Mouse (Mus musculus) frontal cortex, adult (tissue): ENCODE results near the gene Rnf6.
"Not testable (repeated sequence)": the region's sequence is repeated elsewhere in the genome, so short reads cannot be mapped to it uniquely, and the experiment has no call there.

Experiments used
- ATAC-seq: cut with Nextera tagmentation; 2 replicates; pipeline ENCODE4 v1.9.2; 2017; ENCODE audit warnings: mild to moderate bottlenecking, moderate library complexity, mixed read lengths; ENCODE audit not compliant: low TSS enrichment

Rnf6 gene

DNA sequence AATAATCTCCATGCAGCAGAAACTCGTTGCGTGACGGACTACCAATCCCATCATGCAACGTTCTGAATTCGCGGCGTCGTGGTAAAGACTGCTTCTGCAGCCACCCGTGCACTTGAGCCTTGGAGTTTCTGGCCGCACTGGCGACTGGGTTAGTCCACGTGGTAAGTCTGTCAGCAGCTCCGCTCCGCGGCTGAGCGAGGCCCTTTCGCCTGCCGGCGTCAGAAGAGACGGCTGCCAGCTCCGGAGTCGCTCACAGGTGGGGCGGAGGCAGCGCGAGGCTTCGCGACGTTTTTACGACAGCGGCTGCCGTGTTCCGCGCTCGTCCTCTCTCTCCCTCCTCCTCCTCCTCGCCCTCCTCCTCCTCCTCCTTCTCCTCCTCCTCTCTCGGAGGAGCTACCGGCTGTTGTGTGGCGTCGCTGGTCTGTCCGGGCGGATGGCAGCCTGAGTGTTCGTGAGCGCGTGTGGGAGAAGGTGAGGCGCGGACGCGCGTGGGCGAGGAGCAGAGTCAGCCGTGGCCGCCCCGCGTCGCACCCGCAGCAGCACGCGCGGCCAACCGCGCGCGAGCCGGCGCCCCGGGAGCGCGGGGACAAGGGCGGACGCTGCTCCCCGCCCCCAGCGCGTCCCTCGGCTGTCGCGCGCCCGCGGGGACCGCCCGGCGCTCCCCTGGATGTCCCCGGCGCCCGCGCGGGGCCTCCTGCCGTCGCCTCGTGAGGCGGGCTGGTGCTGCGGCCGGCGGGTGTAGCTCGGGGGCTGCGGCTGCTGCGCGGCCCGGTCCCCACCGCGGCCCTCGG is 9.7 kb upstream of the Rnf6 start, which contains the start of gene Cdk8:
TSS of gene Cdk8 (plus strand) at position 367 of the 791 bp plus-strand sequence.
- ATAC-seq: peak; percentile 93

DNA sequence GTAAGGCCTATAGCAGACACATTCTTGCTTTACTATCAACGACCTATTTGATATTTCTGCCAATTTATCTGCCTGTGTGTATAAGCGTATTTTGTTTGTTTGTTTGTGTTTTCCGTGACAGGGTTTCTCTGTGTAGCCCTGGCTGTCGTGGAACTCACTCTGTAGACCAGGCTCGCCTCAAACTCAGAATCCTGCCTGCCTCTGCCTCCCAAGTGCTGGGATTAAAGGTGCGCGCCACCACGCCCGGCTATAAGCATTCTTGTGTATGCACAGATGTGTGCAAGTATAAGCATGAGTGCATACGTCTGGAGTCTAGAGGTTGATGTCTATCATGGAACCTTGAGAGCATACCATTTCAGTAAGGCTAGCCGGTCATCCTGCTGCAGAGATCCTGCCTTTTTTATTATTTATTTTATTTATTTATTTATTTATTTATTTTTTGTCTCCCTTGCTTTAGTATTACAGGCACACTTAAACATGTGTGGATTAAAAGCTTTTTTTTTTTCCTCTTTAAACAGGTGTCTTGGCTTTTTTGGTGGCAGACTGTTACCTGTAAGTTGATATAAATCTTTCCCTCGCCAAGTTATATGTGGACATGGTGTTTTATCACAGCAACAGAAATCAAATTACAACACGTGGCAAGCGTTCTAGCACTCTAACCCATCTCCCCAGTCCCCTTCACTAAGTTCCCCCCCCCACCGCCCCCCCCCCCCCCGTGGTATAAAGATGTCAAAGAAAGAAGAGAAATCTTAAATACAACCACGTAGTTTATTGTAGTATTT is 8.7 kb upstream of the Rnf6 start:
- ATAC-seq: no peak

DNA sequence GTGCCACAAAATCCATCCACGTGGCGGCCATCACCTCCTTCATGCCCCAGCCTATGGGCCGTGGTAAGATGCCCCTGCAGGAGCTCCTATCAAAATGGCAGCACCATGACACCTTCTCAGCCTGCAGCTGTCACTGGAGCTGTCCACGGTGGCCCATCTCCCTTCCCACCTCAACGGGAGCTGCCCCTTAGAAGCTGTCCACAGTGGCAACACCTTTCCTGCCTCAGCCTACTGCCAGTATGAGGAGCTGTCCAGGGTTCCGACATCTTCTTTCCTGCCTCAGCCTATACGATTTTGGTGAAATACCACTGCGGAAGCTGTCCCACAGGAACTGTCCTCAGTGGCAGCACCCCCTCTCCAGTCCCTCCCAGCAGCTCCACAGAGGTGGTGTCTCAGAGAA is 6.1 kb upstream of the Rnf6 start:
- ATAC-seq: no peak

- no peak for ATAC-seq
These were observed 2.4 kb upstream of the Rnf6 start for GRCm38 (mm10) chr5:146223786-146224185.

GRCm38 (mm10) chr5:146221722-146222121 is 367 bp upstream of the Rnf6 start:
- ATAC-seq: no peak

DNA sequence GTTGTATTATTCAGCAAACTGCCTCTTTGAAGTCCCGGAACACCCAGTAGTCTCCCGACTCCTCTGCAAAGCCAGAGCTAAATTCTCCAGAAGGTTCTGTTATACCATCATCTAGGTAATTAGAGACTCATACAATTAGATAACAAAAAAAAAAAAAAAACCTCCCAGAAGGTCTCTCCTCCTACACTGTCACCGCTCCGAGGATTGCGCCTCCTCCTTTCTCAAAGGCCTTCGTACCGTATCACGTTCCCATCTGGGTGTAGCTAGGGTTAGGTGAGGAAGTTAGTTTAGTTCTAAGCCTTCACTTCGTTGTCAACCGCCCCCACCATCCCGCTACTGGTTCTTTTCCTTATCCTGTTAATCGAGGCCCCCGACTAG is 865 bp downstream of the Rnf6 start:
- ATAC-seq: no peak

DNA sequence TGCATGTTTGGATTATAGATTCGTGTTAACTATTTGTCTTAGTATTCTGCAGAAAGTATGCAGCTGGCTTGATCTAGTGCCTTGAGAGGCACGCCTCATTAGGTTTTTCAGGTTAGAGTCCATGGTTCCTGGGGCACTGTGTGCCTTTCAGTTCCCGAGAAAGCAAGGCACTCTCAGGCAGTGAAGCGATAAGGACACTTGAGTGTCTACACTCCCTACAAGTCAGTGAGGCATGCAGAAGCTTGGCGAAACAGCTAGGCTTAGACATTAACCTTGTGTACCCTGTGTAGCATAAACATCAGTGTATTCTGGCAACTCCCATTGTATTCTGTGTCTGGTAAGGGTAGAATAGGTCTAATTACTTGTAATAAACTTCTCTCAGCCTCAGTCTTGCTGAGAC is 15.8 kb downstream of the Rnf6 start:
- no peak for ATAC-seq

- ATAC-seq: no peak
These were observed 17.4 kb downstream of the Rnf6 start for GRCm38 (mm10) chr5:146203921-146204320.

- no peak for ATAC-seq
These were observed 20.8 kb downstream of the Rnf6 start for GRCm38 (mm10) chr5:146200580-146200979.

- ATAC-seq: no peak
These were observed 21.8 kb downstream of the Rnf6 start for GRCm38 (mm10) chr5:146199540-146199939.

GRCm38 (mm10) chr5:146199073-146199472 is 22.3 kb downstream of the Rnf6 start:
- ATAC-seq: no peak

DNA sequence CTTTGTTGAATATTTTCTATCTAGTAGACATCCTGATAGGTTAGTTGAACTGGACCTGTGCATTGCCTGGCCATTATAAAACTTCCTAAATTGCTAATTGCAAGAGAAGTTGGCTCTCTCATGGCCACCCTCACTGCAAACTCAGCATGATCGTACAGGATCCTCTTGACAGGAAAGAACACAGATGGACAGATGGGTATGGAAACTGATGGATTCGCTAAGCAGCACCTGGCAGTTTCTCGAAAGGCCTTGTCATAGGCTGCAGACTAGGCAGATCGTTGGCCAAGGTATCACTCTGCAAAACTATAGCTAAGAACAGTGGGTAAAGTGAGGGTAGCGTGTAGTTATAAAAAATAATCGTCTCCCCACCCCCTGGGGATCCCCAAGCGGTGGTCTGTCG is 28.0 kb downstream of the Rnf6 start:
- no peak for ATAC-seq

GRCm38 (mm10) chr5:146190501-146191269 is 30.7 kb downstream of the Rnf6 start:
- ATAC-seq: no peak

DNA sequence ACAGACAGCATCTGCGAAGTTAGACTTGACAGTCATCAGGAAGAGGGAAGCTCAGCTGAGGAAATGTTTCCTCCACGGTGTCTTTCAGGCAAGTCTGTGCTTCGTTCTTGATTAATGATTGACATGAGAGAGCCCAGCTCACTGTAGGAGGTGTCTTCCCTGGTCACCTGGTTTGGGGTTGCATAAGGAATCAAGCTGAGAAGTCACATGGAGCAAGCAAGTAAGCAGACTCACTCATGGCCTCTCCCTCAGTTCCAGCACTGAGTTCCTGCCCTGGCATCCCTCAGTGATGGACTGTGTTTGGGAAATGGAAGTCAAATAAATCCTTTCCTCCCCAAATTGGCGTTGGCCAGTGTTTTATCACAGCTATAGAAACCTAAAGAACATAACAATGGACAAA is 31.3 kb downstream of the Rnf6 start:
- no peak for ATAC-seq

GRCm38 (mm10) chr5:146188712-146189111 is 32.6 kb downstream of the Rnf6 start:
- no peak for ATAC-seq

DNA sequence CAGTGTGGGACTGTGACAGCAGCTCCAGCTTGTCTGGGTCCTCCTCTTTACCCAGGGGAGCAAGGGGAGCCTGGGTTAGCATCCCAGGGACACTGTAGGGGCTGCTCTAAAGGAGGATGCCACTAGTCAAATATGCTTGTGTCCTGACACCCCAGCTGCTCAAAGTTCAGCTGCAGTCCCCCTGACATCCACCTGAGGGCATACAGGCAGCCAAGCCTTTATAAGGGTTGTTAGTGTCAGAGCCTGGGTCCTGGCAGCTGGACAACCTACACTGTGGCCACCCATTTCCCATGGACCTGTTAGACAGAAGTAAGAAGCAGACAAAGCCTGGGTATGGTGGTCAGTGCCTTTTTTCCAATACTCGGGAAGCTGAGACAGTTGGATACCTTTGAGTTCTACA is 33.2 kb downstream of the Rnf6 start:
- no peak for ATAC-seq

GRCm38 (mm10) chr5:146187441-146187840 is 33.9 kb downstream of the Rnf6 start:
- not testable (repeated sequence) for ATAC-seq

DNA sequence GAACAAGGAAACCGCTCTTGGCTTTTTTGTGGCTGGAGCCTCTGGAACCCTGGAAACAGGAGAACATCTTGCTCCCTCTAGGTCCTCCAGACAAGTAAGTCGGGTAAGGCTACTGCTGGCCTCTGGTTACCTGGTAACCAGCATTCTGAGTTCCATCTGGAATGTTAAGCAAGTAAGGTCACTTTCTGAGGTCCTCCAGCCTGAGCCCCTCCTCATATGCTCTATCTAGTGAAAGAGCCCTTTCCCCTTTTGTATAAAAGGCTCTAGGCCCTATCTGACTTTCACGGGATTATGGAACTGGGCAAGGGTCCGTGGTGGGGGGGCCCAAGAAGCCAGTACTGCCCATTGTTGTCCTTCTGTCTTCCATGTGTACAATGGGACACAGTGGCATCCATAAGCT is 36.2 kb downstream of the Rnf6 start, which contains the start of gene 1700001J03Rik:
TSS of gene 1700001J03Rik (minus strand) at position 101 of the 400 bp plus-strand sequence.
- ATAC-seq: not testable (repeated sequence)

DNA sequence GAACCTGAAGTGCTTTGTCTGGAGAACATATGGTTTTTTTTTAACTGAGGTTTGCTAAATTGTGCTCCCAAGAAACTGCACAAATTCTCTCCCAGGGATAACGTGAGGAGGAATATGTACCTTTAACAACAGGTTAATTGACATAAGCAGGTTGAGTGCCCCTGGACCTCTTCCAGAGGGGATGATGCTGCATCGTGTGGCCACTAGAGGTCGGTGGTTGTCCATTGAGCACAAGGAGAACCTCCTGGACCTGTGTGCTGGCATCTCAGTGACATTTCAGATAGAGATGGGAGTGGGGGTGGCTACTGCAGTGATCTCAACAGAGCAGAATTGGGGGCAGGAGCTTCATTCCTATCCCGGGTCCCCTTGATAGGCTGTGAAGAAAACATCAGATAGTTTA is 48.6 kb downstream of the Rnf6 start:
- ATAC-seq: not testable (repeated sequence)

GRCm38 (mm10) chr5:146170621-146171020 is 50.7 kb downstream of the Rnf6 start, which contains the start of gene Gm6309:
Gene Gm6309 (minus strand): TSS chr5:146170721.
- ATAC-seq: not testable (repeated sequence)

- not testable (repeated sequence) for ATAC-seq
These were observed 60.9 kb downstream of the Rnf6 start, which contains the start of gene Gm5565 for GRCm38 (mm10) chr5:146160439-146160838. Gene Gm5565 (minus strand): TSS chr5:146160539.
